Mouse (Mus musculus) liver, embryonic 14.5 days (tissue): ENCODE data around the gene Optn.
A peak's percentile ranks its signal among the peaks of the same experiment; 100 is the strongest.

Experiments used
- CTCF ChIP-seq: IDR thresholded peaks from 2 replicates; pipeline ENCODE4 v1.5.1; 2016; ENCODE audit warnings: antibody characterized with exemption, low read depth, control low read depth
- EP300 ChIP-seq: IDR thresholded peaks from 2 replicates; pipeline ENCODE4 v1.6.1; 2016; ENCODE audit warnings: antibody characterized with exemption, low read depth

DNA sequence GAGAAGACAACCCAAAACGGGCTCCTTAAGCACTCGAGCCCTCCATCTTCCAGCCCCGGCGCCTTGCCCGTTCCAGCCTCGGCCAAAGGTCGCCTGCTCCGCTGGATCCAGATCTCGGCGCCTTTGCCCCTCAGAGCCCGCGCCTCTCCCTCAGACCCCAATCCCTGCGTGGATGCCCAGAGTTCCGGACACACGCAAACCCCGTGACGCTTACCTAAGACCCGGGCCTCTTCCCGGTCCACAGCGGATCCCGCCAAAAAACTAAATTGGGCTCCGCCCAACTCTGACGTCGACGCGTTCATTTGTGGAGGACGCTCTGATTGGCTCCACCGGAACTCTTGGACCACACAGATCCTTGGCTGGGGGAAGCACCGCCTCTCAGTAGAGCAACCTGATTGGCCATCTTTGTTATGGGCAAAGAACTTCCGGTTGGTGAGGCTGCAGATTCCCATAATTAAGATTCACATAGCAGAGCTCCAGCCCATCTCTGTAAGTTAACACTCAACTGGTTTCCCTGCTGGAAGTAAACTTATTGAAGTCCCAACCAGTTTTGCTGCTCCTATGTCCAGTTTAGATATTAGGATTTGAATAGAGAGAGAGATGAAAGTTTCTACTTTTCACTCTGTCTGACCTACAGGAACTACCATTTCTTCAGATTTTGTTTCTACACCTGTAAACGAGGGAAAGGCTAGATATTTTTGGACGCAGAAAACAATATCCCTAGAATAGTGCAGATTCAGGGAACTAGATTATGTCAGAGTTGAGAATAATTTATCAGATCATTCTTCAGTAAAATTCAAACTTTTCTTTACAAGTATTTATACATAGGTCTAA lies 51.1 kb downstream of the Optn start, which contains the start of gene Mcm10:
- TF ChIP-seq CTCF (no peak), EP300 (0 out of 2 replicates have a peak, but pooled peaks have one; percentile 19)
